Mouse (Mus musculus): Measurements from ENCODE around the gene Chchd3. TPM values are rescaled to one million over a fixed set of nuclear protein-coding genes. Genes with fewer than 3 reads are reported as not detected.

Chchd3 gene
- total and polyA plus RNA-seq, 2 experiments from 2014 or later = 117 to 131 TPM

DNA sequence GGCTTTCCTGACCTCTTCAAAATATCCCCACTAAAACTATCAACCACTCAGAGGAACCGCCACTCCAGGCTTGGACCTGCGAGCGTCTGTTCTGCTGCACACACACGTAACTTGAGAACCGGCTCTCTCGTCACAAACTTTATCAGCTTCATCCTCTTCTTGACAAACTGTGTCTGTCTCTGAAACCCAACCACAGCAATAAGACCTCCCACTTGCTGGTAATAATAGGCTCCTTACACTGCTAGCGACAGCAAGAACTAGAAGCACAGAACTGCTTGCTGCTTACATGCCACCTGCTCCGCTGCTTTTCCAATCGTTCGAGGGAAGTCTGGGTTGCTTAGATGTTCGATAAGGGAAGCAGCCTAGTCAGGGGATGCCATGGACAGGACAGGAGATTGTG is 119.8 kb downstream of the Chchd3 start:
- Histone ChIP-seq H3K9ac (no peak overlapping the region), H3K27me3 (ENCODE audit: insufficient read depth, low read length) (no peaks in the 10 kb centered on the region), H3K9me3 (ENCODE audit: low read length) (no peaks in the 10 kb centered on the region), H3K36me3 (ENCODE audit: insufficient read depth) (no peaks in the 10 kb centered on the region), H3K4me3 (ENCODE audit: low read depth, low read length) (no peak overlapping the region), H3K4me2 (ENCODE audit: low read depth) (no peak overlapping the region), H3K4me1 (ENCODE audit: insufficient read depth) (0 out of 2 replicates have a peak, but pooled peaks cover 3% of the 10 kb centered on the region), H3K27ac (ENCODE audit: low read depth, low read length) (no peak overlapping the region)
- no peak for TF ChIP-seq CTCF (IDR thresholded peaks at IDR 0.05; ENCODE audit: low read depth)
- WGBS = 65% methylated on average over 11 of the region's 11 CpGs
- ATAC-seq = no peak
- no peak for DNase-seq

DNA sequence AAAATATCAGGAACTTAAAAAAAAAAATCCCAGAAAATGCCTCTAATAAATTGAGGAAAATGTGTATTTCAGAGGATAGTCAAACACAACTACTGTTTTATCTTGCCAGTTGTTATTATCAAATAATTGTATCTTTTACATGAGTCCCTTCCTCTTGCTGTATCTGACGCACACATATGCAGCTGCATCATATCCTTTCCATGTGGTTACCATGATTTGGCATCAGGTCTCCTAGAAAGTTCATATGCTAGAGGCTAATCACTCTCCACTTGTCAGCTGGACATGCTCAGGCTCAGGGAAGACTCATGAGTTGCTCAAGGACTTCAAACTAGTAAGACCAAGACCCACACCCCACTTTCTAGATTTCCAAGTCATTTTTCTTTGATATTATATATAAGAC is 122.4 kb downstream of the Chchd3 start:
- no peaks in the 10 kb centered on the region for H3K9me3 ChIP-seq (ENCODE audit: low read length)
- no peaks in the 10 kb centered on the region for H3K36me3 ChIP-seq (ENCODE audit: insufficient read depth)
- no peak for TF ChIP-seq CTCF (IDR thresholded peaks at IDR 0.05; ENCODE audit: low read depth)
- no peaks in the 10 kb centered on the region for H3K27me3 ChIP-seq (ENCODE audit: insufficient read depth, low read length)
- H3K4me1 ChIP-seq (ENCODE audit: insufficient read depth) = 0 out of 2 replicates have a peak, but pooled peaks cover 3% of the 10 kb centered on the region
- WGBS = 75% methylated on average over 1 of the region's 1 CpGs
- H3K27ac ChIP-seq (ENCODE audit: low read depth, low read length) = no peak overlapping the region
- no peak overlapping the region for H3K4me2 ChIP-seq (ENCODE audit: low read depth)
- no peak overlapping the region for H3K9ac ChIP-seq
- no peak overlapping the region for H3K4me3 ChIP-seq (ENCODE audit: low read depth, low read length)
- no peak for DNase-seq
- no peak for ATAC-seq

DNA sequence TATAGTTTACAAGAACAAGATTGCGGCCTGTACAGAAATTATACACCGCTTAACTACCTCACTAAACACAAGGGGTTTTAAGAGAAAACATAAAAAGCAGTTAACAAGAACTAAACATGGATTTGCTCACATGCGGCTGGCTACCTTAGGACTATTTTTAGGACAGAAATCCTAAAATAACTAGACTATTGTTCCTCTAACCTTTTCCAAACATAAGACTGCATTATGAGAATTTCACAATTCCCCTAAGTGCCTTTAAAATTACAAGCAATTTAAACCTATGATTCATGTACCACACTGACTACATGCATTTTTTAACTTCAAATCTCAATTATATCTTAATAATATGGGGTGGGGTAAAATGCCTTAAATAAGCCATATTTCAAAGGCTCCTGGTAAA is 123.3 kb downstream of the Chchd3 start:
- no peak for TF ChIP-seq CTCF (IDR thresholded peaks at IDR 0.05; ENCODE audit: low read depth)
- H3K27ac ChIP-seq (ENCODE audit: low read depth, low read length) = no peak overlapping the region
- H3K27me3 ChIP-seq (ENCODE audit: insufficient read depth, low read length) = no peaks in the 10 kb centered on the region
- H3K4me1 ChIP-seq (ENCODE audit: insufficient read depth) = 0 out of 2 replicates have a peak, but pooled peaks cover 3% of the 10 kb centered on the region
- no peak overlapping the region for H3K4me2 ChIP-seq (ENCODE audit: low read depth)
- ATAC-seq = no peak
- no peak overlapping the region for H3K4me3 ChIP-seq (ENCODE audit: low read depth, low read length)
- no peak overlapping the region for H3K9ac ChIP-seq
- whole genome bisulfite sequencing = 18% methylated on average over 3 of the region's 3 CpGs
- no peak for DNase-seq
- H3K9me3 ChIP-seq (ENCODE audit: low read length) = no peaks in the 10 kb centered on the region
- H3K36me3 ChIP-seq (ENCODE audit: insufficient read depth) = no peaks in the 10 kb centered on the region

DNA sequence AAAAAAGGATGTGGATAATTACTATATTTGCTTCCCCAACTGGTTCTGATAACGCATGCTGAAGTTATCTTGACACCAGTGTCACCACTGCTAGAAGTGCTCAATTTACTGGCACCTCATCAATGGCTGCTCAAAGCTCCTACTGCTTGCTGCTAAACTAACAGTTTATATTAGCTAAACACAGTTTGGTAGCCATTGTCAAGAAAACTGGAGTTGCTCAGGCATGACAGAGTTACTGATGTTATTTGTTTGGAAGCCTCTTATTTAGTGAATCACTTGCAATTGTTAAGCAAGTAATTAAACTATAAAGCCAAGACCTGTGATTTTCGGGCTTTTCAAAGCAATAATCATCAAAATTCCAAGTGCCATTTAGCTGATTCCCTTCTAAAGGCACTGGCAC is 123.7 kb downstream of the Chchd3 start:
- ATAC-seq = peak; percentile 16; the same call in 1 of the 2 replicates
- Histone ChIP-seq H3K27me3 (ENCODE audit: insufficient read depth, low read length) (no peaks in the 10 kb centered on the region), H3K27ac (ENCODE audit: low read depth, low read length) (no peak overlapping the region), H3K4me3 (ENCODE audit: low read depth, low read length) (no peak overlapping the region), H3K4me2 (ENCODE audit: low read depth) (no peak overlapping the region), H3K4me1 (ENCODE audit: insufficient read depth) (0 out of 2 replicates have a peak, but pooled peaks cover 3% of the 10 kb centered on the region), H3K36me3 (ENCODE audit: insufficient read depth) (no peaks in the 10 kb centered on the region), H3K9ac (no peak overlapping the region), H3K9me3 (ENCODE audit: low read length) (no peaks in the 10 kb centered on the region)
- no peak for TF ChIP-seq CTCF (IDR thresholded peaks at IDR 0.05; ENCODE audit: low read depth)
- WGBS = 10% methylated on average over 2 of the region's 2 CpGs
- DNase-seq = no peak

DNA sequence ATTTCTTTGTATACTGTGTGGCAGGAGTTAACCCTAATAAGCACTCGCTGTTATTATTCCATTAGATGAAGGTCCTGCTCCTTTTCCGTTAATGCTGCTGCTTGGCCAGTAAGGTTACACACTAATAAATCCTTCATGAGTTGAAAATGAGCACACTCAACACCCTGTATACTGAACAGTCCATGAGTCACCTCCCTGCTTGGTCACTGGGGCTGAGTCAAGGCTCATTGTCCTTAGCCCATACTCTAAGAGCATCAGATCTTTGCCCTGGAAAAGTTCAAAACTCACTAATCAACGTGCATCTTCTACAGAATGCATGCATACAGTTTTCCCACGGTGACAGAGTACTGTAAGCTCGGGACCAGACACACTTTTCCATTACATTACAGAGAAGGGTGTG is 124.5 kb downstream of the Chchd3 start:
- 75% methylated on average over 5 of the region's 5 CpGs for WGBS
- H3K4me3 ChIP-seq (ENCODE audit: low read depth, low read length) = no peak overlapping the region
- H3K9me3 ChIP-seq (ENCODE audit: low read length) = no peaks in the 10 kb centered on the region
- 0 out of 2 replicates have a peak, but pooled peaks cover 5% of the 10 kb centered on the region for H3K4me1 ChIP-seq (ENCODE audit: insufficient read depth)
- no peaks in the 10 kb centered on the region for H3K27me3 ChIP-seq (ENCODE audit: insufficient read depth, low read length)
- no peak overlapping the region for H3K27ac ChIP-seq (ENCODE audit: low read depth, low read length)
- no peak for TF ChIP-seq CTCF (IDR thresholded peaks at IDR 0.05; ENCODE audit: low read depth)
- no peak overlapping the region for H3K9ac ChIP-seq
- no peak for DNase-seq
- ATAC-seq = no peak
- H3K4me2 ChIP-seq (ENCODE audit: low read depth) = no peak overlapping the region
- H3K36me3 ChIP-seq (ENCODE audit: insufficient read depth) = no peaks in the 10 kb centered on the region

DNA sequence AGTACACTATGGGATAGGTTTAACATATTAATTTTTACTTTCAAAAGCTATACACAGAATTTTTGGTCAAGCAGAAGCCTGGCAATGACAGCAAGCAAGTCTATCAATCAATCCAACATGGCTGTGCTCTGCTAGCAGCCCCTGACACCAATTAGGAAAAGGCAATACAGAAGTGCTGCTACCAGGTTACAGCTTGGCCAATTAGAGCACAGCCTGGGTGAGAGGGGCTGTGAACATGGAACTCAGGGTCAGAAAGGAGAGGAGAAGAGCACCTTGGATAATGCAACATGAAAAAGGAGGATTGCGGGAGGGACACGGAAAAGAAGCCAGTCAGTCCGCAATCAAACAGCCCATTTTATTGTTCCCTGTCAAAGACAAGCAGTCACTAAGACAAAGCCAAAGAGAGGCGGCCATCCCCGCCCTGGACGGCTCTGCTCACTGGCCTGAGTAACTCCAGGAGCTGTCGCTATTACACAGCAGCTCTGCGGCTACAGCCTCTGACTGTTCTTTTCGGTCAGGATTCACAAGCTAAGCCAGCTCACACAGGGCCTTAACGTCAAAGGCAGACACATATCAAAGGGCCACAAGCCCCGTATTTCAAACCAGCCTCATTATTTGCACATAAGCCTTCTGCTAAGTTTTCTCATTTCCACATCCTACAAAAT is 128.8 kb downstream of the Chchd3 start:
- Histone ChIP-seq H3K4me1 (ENCODE audit: insufficient read depth) (0 out of 2 replicates have a peak, but pooled peaks cover 4% of the 10 kb centered on the region), H3K36me3 (ENCODE audit: insufficient read depth) (no peaks in the 10 kb centered on the region), H3K27ac (ENCODE audit: low read depth, low read length) (no peak overlapping the region), H3K9me3 (ENCODE audit: low read length) (no peaks in the 10 kb centered on the region), H3K9ac (no peak overlapping the region), H3K4me3 (ENCODE audit: low read depth, low read length) (no peak overlapping the region), H3K27me3 (ENCODE audit: insufficient read depth, low read length) (no peaks in the 10 kb centered on the region), H3K4me2 (ENCODE audit: low read depth) (no peak overlapping the region)
- DNase-seq = no peak
- 27% methylated on average over 11 of the region's 11 CpGs for WGBS
- ATAC-seq = no peak
- TF ChIP-seq CTCF (IDR thresholded peaks at IDR 0.05; ENCODE audit: low read depth) = no peak

DNA sequence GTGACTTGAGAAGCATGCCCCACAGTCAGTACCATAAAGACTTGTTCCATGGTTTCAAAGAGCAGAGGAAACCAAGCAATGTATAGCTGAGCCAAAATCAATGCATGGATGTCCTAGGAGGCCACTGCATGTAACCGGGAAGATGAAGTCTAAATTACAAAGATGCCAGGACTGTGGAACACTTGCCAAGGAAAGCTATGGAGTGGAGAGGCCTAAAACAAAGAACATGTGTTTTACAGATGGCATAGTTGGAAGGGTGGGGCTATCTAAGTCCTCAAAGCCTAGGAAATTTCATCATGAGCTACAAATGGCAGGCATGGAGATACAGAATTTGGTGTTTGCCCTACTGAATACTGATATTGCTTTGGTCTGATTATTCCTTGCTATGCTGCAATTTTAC is 137.7 kb downstream of the Chchd3 start:
- no peak for TF ChIP-seq CTCF (IDR thresholded peaks at IDR 0.05; ENCODE audit: low read depth)
- DNase-seq (no peak), ATAC-seq (no peak)
- Histone ChIP-seq H3K4me1 (ENCODE audit: insufficient read depth) (no peaks in the 10 kb centered on the region), H3K9me3 (ENCODE audit: low read length) (no peaks in the 10 kb centered on the region), H3K4me3 (ENCODE audit: low read depth, low read length) (no peak overlapping the region), H3K9ac (no peak overlapping the region), H3K36me3 (ENCODE audit: insufficient read depth) (no peaks in the 10 kb centered on the region), H3K4me2 (ENCODE audit: low read depth) (no peak overlapping the region), H3K27me3 (ENCODE audit: insufficient read depth, low read length) (no peaks in the 10 kb centered on the region), H3K27ac (ENCODE audit: low read depth, low read length) (no peak overlapping the region)
- 50% methylated on average over 1 of the region's 1 CpGs for WGBS
